Mouse (Mus musculus): ENCODE data around the gene Olfr96.
A peak's percentile ranks its signal among the peaks of the same experiment; 100 is the strongest.
"Not testable (repeated sequence)": the region's sequence is repeated elsewhere in the genome, so short reads cannot be mapped to it uniquely, and the experiment has no call there.

Olfr96 gene

DNA sequence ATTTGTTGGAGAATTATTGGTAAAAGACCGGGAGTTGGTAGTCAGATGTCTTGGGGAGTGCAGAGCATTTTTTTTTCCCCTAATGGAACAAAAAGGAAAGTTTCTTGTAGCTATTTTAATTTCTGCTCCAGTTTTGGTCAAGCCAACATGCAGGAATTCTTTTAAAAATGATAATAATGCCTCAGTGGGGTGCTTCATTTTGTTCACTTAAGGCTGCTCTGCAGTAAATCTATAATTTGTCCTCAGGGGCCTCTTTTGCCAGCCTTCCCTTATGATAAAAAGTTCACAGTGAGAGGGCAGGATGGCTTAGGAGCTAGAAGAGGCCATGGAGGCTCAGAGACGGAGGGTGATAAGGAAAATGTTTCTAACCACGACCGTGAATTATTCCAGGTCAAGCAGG lies at the start of gene Olfr96:
TSS of gene Olfr96 (plus strand) at position 301 of the 400 bp plus-strand sequence.
- DNase-seq (ENCODE audit: low spot score): no peak

DNA sequence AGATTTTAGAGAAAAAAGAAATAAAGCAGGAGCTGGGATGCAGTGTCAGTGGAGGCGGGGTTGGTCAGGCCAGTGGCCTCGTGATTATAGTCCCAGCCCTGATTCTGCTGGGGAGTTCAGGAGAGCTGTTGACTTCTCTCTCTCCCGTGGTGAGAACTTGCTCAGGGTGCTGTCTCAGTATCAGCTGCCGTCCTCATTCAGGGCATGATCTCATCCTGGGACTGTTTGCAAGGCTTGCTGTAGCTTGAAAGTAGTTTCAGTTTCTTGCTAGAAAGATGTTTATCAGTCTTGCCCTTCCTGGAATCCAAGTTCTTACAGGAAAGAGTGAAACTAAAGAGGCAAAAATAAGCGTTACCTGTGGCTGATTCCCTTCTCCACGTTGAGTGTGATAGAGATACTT lies 34.5 kb upstream of the Olfr96 start:
- no peak for DNase-seq (ENCODE audit: low spot score)

DNA sequence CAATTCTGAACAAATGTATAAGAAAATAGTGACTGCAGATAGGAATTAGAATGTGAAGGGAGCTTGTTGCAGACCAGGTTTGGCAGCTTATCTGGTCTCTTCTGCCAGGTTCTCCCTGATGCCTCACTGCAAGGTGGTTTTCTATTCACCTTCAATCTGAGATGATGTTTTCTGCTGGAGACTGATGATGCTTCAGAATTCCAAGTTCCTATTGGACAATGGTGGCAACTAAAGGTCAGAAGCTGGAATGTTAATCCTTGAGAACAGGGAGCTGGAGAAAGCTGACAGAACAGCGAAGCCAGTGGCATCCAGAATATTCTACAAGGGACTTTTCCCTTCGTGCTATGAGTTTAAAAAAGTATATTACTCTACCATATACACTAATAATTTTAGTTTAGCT lies 29.2 kb upstream of the Olfr96 start:
- peak; percentile 50 for DNase-seq (ENCODE audit: low spot score)

DNA sequence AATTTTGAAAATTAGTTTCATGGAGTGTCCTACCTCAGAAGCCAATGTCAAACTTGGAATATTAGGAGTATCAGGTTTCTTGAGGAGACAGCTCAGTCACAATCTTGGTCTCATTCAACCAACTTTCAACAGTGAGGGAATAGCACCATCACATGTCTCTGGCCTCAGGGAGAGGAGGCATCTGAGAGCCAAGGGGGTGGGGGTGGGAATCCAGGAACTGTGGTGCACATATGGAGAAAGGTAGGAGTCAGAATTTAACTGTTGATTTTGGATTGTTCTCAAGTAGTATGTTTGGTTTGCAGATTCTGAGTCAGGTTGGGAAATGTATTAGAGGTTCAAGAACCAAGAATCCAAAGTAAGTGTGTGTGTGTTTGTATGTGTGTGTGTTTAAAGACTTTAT lies 26.9 kb upstream of the Olfr96 start:
- no peak for DNase-seq (ENCODE audit: low spot score)

DNA sequence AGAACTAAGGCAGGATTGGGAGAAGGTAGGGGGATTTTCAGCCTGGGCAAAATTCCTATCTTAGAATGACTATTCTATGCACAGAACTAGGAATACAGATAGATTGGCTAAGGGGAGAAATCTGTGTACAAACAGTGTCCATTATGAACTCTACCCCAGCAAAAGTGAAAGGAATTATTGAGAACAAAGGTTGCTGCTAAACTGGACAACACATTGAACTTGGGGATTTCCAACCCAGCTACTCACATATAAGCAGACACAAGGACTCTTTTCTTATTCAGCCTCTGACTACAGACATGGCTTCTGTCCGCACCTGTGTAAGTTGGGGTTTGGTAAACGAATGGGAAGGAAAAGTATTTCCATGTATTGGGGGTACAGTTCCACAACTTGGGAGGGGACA lies 26.3 kb upstream of the Olfr96 start, which contains the start of gene Ubd:
TSS of gene Ubd (plus strand) at position 237 of the 400 bp plus-strand sequence.
- no peak for DNase-seq (ENCODE audit: low spot score)

DNA sequence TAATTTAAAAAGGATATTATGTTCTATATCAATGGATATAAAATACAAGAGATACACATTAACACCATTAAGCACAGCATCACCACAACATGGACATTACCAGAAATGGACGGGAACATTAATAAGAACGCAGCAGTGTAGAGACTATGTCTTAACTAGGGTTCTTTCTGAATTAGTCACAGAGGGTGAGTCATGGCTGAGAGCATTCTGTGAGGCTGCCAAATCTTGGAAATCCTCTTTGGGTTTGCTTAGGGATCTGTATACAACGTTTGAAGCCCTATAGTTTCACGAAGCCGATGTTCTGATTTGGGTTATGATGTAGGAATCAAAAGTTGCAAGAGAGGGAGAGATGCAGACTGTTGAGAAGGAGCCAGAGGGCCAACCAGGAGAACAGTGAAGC lies 25.2 kb upstream of the Olfr96 start:
- no peak for DNase-seq (ENCODE audit: low spot score)

DNA sequence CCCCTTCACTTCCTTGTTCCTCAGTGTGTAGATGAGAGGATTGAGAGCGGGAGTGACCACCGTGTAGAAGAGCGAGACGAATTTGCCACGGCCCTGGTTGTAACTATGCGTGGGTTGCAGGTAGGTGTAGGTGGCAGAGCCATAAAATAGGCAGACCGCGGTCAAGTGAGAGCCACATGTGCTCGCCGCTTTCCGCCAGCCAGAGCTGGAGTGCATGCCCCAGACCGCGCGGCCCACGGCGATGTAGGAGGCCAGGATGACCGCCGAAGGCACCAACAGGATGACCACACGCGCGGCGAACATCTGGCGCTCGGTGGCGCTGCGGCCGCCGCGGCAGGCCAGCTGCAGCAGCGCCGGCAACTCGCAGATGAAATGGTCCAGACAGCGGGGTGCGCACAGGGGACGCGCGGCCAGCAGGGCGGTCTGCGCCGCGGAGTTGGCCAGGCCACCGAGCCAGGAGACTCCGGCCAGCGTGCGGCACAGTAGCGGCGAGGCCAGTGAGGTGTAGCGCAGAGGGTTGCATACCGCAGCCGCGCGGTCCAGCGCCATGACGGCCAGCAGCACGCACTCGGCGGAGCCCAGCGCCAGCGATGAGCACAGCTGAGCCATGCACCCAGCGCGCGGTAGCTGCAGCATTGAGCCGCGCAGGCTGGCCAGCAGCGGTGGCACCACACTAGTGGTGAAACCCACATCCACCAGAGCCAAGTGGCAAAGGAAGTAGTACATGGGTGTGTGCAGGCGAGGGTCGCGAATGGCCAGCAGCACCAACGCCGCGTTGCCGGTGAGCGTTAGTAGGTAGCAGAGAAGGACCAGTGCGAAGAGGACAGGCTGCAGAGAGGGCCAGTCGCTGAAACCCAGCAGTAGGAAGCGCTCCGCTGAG lies 22.9 kb upstream of the Olfr96 start:
- DNase-seq (ENCODE audit: low spot score): no peak

DNA sequence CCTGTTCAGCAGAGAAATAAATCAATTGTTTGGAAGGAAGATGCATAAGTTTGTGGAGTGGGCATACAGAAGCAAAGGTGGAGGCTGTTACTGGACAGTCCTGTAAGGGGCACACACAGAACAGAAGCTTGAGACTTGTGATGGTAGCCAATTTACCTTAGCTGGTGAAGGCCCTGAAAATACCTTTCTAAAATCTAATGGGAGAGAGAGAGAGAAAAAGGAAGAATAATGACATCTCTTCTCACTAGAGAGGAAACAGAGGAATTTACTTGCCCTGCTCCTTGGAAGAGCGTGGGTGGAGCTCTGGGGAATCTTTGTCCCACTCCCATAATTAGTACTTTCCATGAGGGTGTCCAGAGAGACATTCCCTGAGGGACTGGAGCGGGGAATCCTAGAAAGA lies 19.1 kb upstream of the Olfr96 start, which contains the start of gene Olfr94:
TSS of gene Olfr94 (minus strand) at position 101 of the 400 bp plus-strand sequence.
- DNase-seq (ENCODE audit: low spot score): no peak

DNA sequence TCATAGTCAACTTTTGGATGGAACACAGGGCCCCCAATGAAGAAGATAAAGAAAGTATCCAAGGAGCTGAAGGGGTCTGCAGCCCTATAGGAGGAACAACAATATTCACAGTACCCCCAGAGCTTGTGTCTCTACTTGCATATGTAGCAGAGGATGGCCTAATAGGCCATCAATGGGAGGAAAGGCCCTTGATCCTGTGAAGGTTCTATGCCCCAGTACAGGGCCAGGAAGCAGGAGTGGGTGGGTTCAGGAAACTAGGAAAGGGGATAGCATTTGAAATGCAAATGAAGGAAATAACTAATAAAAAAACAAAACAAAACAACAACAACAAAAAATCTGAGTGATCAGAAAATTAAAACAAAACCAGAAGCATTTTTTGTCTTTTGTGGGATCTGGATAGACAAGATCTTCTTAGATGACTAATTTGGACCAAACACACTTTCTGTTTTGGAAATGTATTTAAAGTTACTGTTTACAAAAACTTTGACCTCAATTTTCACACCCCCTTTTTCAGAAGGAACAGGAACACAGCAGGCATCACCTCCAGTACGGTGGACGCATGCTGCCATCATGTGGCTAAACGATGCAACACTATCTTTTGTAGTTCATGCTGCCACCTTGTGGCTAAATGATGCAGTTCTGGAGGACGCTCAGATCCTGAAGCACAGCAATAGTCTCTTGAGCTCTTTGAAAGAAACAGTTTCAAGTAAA lies 16.6 kb upstream of the Olfr96 start:
- DNase-seq (ENCODE audit: low spot score): peak; percentile 86

DNA sequence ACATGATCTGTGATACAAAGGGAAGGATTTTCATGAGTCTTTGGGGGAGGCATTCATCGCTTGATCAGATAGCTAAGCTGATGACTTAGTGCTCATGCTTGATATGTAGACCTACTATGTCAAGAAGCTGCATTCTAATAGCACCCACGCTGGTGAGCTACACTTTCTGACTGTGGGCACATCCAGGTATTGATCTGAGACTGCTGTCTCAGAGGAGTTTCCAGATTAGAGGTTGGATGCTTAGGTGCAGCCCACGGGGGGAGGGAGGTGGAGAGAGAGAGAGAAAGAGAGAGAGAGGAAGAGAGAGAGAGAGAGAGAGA lies 16.1 kb upstream of the Olfr96 start:
- DNase-seq (ENCODE audit: low spot score): no peak

DNA sequence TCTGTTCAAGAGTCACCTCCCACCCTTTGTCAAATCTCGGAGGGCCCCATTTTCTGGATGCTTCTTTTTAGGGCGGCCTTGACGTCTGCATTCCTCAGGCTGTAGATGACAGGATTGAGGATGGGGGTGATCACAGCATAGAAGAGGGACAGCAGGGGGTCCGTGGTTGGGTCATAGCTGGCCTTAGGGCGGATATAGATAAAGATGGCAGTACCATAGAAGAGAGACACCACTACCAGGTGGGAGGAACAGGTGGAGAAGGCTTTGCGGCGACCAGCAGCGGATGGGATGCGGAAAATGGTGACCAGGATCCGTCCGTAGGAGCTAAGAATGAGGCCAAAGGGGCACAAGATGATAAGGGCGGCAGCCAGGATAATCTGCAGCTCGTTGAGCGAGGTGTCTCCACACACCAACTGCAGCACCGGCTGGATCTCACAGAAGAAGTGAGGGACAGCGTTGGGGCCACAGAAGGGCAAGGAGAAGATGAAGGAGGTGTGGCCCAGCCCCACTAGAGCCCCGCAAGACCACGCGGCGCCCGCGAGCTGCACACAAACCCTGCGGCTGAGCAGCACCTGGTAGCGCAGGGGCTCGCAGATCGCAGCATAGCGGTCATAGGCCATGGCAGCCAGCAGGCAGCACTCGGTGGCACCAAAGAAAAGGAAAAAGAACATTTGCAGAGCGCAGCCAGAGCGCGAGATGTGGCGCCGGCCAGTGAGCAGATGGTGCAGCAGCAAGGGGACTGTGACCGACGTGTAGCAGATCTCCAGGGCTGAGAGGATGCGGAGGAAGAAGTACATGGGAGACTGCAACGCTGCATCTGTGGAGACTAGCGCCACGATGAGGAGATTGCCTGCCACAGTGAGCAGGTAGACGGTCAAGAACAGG lies 8.8 kb upstream of the Olfr96 start:
- no peak for DNase-seq (ENCODE audit: low spot score)

DNA sequence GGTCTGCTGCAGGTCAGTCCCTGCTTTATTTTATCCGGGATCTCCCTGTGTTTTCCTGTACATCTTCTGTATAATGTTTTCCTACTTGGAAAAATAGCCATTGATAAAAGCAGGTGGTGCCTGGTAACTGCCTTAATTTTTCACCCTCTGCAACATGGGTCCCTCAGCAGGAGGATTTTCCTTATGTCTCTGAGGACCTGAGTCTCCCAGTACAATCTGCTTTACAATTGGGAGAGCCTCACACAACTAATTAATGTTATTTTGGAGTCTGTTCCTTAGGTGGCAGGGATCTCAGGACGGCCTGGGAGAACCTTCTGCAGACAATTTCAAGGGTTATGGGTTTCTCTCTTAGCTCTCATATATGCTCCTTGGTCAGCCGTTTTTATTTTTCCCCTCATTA lies 6.9 kb upstream of the Olfr96 start, which contains the start of gene Olfr95:
TSS of gene Olfr95 (minus strand) at position 101 of the 400 bp plus-strand sequence.
- DNase-seq (ENCODE audit: low spot score): no peak

DNA sequence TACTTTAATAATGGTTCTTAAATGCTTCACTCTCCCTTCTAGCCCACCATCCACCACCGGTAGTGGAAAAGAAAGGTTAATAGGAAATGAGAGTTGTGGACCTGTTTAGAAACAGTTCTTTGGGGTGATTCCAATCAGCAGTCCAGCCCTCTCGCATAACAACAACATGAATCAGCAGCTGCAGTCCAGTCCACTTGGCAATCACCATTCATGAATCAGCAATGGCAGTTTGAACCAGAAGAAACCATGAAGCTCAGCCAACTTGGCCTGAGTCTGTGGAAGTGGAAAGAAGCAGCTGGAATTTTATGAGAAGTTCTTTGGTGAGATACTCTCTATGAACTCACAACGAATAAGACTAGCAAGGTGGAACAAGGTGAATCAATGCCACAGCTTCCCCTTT lies 1.5 kb upstream of the Olfr96 start:
- DNase-seq (ENCODE audit: low spot score): no peak

DNA sequence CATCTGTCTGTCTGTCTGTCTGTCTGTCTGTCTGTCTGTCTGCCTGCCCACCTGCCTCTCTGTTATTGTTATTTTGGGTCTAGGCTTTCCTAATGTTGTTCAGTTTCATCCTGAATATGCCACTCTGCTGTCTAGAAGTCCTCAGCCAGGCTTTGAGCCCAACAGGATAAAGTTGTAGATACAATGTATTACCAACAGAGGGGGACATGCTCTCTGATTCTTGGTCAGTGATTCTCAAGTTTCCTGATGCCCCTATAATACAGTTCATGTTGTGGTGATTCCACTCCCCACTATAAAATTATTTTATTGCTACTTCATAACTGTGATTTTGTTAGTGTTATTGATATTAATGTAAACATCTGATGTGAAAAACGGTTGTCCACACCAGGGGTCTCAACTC lies 1.9 kb downstream of the Olfr96 start:
- DNase-seq (ENCODE audit: low spot score): no peak

DNA sequence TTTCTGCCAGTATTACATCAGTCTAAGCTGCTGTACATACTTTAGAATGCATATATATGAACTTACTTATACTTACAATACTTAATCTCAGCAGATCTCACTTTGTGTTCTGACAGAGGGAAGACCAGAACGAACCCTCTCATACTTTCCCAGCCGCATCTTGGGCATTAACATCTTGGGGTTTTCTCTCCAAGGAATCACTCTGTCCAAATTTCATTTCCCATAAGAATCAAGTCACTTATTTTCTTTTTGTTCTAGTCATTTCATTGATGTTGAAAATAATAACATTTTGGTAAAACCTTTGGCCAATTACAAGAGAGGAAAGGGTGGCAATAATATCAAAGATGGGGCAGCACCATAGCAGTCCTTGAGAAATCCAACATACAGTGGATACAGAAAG lies 17.3 kb downstream of the Olfr96 start, which contains the start of gene Olfr97:
TSS of gene Olfr97 (minus strand) at position 101 of the 400 bp plus-strand sequence.
- not testable (repeated sequence) for DNase-seq (ENCODE audit: low spot score)

DNA sequence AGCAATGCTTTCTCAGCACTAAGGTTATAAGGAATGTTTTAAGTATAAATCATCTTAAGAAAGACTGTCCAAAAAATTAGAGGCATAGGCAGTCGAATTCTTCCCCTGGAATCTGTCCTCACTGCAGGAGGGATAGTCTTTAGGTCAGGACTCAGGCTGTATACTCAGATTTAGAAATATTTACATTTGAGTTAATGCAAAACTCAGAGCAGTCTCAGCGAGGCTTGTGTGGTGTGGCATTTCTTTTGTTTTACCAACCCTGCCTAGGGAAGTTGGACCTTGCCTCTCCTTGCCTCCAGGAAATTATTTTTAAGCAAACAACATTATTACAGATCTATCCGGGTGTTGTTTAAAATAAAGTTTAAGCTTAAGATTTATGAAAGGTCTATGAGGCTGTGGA lies 22.3 kb downstream of the Olfr96 start:
- DNase-seq (ENCODE audit: low spot score): no peak

DNA sequence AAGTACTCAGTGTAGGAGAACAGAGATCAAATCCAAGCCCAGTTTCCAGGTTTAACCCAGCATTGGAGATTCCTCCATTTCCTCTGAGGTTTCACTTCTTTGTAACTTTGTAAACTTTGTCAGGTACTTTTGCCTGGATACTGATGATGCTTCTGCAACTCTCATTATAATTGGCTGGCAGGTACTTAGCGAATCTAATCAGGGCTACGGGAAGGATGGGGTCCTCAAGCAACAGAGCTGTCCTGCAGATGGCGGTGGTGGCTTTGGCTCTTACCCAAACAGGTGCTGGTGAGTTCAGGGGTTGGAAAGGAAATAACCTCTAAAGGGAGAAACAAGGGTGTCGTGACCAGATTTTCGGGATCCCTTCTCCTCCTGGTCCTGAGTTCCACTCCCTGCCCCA lies 26.8 kb downstream of the Olfr96 start:
- peak; percentile 63 for DNase-seq (ENCODE audit: low spot score)

DNA sequence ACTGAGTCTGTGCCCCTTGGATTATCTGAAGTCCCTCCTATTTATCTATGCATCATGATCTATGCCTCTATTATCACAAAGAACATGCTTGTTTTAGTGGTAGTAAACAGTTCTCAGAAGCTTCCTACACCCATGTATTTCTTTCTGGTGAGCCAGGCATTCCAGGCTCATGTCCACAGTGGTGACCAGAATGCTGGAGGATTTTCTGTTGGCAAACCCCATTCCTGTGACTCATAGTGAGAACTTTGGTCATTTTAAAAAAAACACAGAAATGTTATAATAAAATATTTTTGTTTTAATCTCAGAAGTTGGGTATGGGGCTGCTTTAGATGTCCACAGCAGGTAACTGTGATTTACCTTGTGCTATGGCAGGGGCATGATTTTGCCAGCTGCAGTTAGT lies 29.5 kb downstream of the Olfr96 start:
- no peak for DNase-seq (ENCODE audit: low spot score)

DNA sequence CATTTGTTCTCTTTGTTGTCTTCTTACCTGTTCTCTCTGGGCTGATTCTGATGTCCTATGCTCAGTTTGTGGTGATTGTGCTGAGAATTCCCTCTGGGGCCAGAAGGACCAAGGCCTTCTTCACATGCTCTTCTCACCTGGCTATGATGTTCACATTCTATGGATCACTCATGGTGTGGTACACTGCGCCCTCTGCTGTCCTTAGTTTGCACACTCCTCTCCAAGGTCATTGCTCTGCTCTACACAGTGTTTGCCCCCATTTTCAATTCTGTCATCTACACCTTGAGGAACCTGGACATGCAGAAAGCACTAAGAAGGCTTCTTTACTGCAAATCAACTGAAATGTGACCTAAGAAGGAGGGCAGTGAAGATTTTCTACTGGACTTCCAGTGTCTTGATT lies 30.6 kb downstream of the Olfr96 start:
- no peak for DNase-seq (ENCODE audit: low spot score)

DNA sequence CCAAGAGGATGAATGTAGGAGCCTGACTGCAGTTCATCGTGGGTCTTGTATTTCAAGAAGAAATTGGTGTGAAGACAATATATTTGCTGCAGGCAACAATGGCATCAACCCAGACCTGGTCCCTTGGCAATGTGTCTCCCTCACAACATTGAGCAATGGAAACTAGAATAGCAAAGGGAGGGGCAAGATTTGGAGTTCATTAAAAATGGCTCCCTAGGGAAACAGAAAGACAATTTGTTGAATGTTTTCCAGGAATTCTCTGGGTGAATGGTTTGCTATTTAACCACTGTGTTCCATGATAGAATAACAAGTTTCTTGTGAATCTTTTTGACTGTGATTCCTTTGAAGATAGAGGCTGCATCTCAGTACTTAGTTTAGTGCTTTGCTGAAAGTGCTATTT lies 43.7 kb downstream of the Olfr96 start, which contains the start of gene Olfr98:
TSS of gene Olfr98 (minus strand) at position 124 of the 400 bp plus-strand sequence.
- DNase-seq (ENCODE audit: low spot score): no peak

DNA sequence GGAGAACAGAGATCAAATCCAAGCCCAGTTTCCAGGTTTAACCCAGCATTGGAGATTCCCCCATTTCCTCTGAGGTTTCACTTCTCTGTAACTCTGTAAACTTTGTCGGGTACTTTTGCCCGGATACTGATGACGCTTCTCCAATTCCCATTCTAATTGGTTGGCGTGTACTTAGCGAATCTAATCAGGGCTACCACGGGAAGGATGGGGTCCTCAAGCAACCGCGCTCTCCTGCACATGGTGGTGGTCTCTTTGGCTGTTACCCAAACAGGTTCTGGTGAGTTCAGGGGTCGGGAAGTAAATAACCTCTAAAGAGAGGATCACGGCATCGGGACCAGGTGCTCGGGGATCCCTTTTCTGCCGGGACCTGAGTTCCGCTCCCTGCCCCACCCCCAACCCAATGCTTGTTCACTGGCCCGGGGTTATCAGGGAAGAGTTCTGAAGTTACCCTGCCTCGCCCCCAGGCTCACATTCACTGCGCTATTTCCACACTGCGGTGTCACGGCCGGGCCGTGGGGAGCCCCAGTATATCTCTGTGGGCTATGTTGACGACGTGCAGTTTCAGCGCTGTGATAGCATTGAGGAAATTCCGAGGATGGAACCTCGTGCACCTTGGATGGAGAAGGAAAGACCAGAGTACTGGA lies 50.2 kb downstream of the Olfr96 start, which contains the start of gene H2-M3:
TSS of gene H2-M3 (plus strand) at position 163 of the 644 bp plus-strand sequence.
- DNase-seq (ENCODE audit: low spot score): peak; percentile 100

Measured in layer of hippocampus, adult 9-10 months (tissue).